Mouse (Mus musculus) stomach, postnatal 0 days (tissue): ENCODE results near the gene Atp5g2. TPM values are rescaled to one million over a fixed set of nuclear protein-coding genes. Genes with fewer than 3 reads are reported as not detected.

Source experiments
- ATAC-seq: fragments of 200-750 bp; cut with Nextera tagmentation; 2 replicates; pipeline ENCODE4 v1.8.0; 2017; ENCODE audit not compliant: low FRiP score, low TSS enrichment
- DNase-seq: peaks from one replicate; pipeline ENCODE4 v3.0.0-alpha.2; 2016; ENCODE audit warnings: low spot score
- H3K27ac ChIP-seq: fragments of 300-500 bp; sonication (generic); replicated peaks from 2 replicates; pipeline ENCODE4 v1.5.1; 2014; ENCODE audit warnings: mild to moderate bottlenecking, control low read depth
- H3K27me3 ChIP-seq: fragments of 300-500 bp; sonication (generic); 2 replicates; pipeline ENCODE4 v1.6.1; 2014; ENCODE audit warnings: low read length; ENCODE audit not compliant: control insufficient read depth, insufficient read depth
- H3K36me3 ChIP-seq: fragments of 300-500 bp; sonication (generic); 2 replicates; pipeline ENCODE4 v1.6.1; 2014; ENCODE audit warnings: low read length, mixed read lengths; ENCODE audit not compliant: control insufficient read depth, insufficient read depth
- H3K4me1 ChIP-seq: fragments of 300-500 bp; sonication (generic); replicated peaks from 2 replicates; pipeline ENCODE4 v1.6.1; 2014; ENCODE audit warnings: antibody characterized with exemption; ENCODE audit not compliant: control insufficient read depth, insufficient read depth
- H3K4me2 ChIP-seq: fragments of 300-500 bp; sonication (generic); replicated peaks from 2 replicates; pipeline ENCODE4 v1.6.1; 2014; ENCODE audit warnings: low read depth, mild to moderate bottlenecking, control low read depth, moderate library complexity
- H3K4me3 ChIP-seq: fragments of 300-500 bp; sonication (generic); 2 replicates; pipeline ENCODE4 v1.5.1; 2014; ENCODE audit warnings: low read depth, low read length, control low read depth
- H3K9ac ChIP-seq: fragments of 300-500 bp; sonication (generic); 2 replicates; pipeline ENCODE4 v1.6.1; 2014; ENCODE audit warnings: mild to moderate bottlenecking, low read length, control low read depth, mixed read lengths
- H3K9me3 ChIP-seq: fragments of 300-500 bp; sonication (generic); 2 replicates; pipeline ENCODE4 v1.6.1; 2016; ENCODE audit warnings: low read length; ENCODE audit not compliant: control insufficient read depth
- CTCF ChIP-seq: IDR thresholded peaks from 2 replicates; pipeline ENCODE4 v1.5.1; 2016; ENCODE audit warnings: antibody characterized with exemption, low read depth, mild to moderate bottlenecking, moderate library complexity
- EP300 ChIP-seq: optimal IDR thresholded peaks from 2 replicates; pipeline ENCODE3; 2016; ENCODE audit warnings: antibody characterized with exemption
- WGBS: fragments of 180-500 bp; shearing (Covaris S2); extraction: QIAGEN DNeasy Blood & Tissue Kit; methylation state at CpG from one replicate; pipeline ENCODE4 v1.1.7; 2014; 5-methylcytosine and 5-hydroxymethylcytosine counted together
- microRNA counts: library from miRNA; unstranded; fragments of <30 nt; microRNA quantifications from one replicate; lab custom pipeline; 2015
- microRNA-seq: library from miRNA; unstranded; fragments of <30 nt; microRNA quantifications from one replicate; pipeline ENCODE4, GENCODE M21; 2016
- polyA plus RNA-seq: library from polyadenylated mRNA; unstranded; fragments of >200 nt; fragmentation: Nextera tagmentation; extraction: Ambion mirVana; gene quantifications from 2 replicates; pipeline ENCODE4 v1.2.1, GENCODE M21; 2015

Atp5g2 gene
- polyA plus RNA-seq, 1 experiment from 2014 or later = 71.4 TPM

DNA sequence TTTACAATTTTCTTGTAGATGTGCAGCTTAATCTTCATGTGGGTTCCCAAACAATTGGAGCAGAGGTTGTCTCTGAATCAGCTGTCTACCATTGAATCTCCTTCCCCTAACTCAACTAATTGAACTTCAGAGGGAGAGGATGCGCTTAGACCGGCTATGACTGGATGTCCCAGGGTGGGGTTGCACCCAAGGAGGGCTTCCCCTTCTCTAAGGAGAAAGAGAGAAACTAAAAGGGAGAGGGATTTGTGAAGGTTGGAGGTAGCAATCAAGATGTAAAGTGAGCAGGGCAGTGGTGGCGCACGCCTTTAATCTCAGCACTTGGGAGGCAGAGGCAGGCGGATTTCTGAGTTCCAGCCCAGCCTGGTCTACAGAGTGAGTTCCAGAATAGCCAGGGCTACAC is 52.7 kb downstream of the Atp5g2 start:
- WGBS = 97% methylated on average over 5 of the region's 5 CpGs
- no peak overlapping the region for H3K4me2 ChIP-seq
- ATAC-seq = no peak

GRCm38 (mm10) chr15:102617654-102618053 is 54.5 kb downstream of the Atp5g2 start:
- 88% methylated on average over 1 of the region's 1 CpGs for WGBS
- no peaks in the 10 kb centered on the region for H3K9me3 ChIP-seq
- DNase-seq (no peak), ATAC-seq (no peak)
- H3K9ac ChIP-seq = no peak overlapping the region
- no peak overlapping the region for H3K4me2 ChIP-seq
- H3K36me3 ChIP-seq = no peaks in the 10 kb centered on the region; the same call in 1 of the 2 replicates
- H3K4me3 ChIP-seq = no peak overlapping the region
- TF ChIP-seq EP300 = no peak
- no peak for TF ChIP-seq CTCF
- H3K4me1 ChIP-seq = no peaks in the 10 kb centered on the region
- H3K27ac ChIP-seq = no peak overlapping the region
- no peaks in the 10 kb centered on the region for H3K27me3 ChIP-seq

More for the DNA sequence above, 52.7 kb downstream of the Atp5g2 start:
- H3K27ac ChIP-seq = no peak overlapping the region
- H3K4me1 ChIP-seq = no peaks in the 10 kb centered on the region
- TF ChIP-seq EP300 (no peak), CTCF (no peak)
- no peaks in the 10 kb centered on the region for H3K9me3 ChIP-seq
- no peaks in the 10 kb centered on the region; the same call in 1 of the 2 replicates for H3K36me3 ChIP-seq
- H3K27me3 ChIP-seq = no peaks in the 10 kb centered on the region
- DNase-seq = no peak
- H3K4me3 ChIP-seq = no peak overlapping the region
- H3K9ac ChIP-seq = no peak overlapping the region

DNA sequence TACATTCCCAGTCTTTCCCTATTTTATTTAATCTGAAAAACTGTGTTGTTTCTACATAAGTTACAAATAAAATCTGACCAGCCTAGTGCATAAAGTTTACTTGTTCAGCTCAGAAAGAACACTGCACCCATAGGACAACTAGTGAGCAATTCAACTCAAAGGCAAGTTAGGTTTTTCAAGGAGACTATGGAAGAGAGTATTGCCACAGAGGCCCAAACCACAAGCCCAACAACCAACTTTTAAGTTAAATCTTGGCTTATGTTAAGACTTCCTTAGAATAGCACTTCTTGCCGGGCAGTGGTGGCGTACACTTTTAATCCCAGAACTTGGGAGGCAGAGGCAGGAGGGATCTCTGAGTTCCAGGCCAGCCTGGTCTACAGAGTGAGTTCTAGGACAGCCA is 56.0 kb downstream of the Atp5g2 start:
- Histone ChIP-seq H3K4me1 (no peaks in the 10 kb centered on the region), H3K27ac (no peak overlapping the region), H3K4me3 (no peak overlapping the region), H3K36me3 (no peaks in the 10 kb centered on the region; the same call in 1 of the 2 replicates), H3K9me3 (no peaks in the 10 kb centered on the region), H3K4me2 (no peak overlapping the region), H3K27me3 (no peaks in the 10 kb centered on the region), H3K9ac (no peak overlapping the region)
- no peak for ATAC-seq
- DNase-seq = no peak
- WGBS = 87% methylated on average over 2 of the region's 2 CpGs
- TF ChIP-seq EP300 = no peak
- TF ChIP-seq CTCF = no peak

GRCm38 (mm10) chr15:102614224-102614623 is 57.9 kb downstream of the Atp5g2 start:
- Histone ChIP-seq H3K9ac (no peak overlapping the region), H3K27me3 (no peaks in the 10 kb centered on the region), H3K4me2 (no peak overlapping the region), H3K4me3 (no peak overlapping the region), H3K27ac (no peak overlapping the region), H3K9me3 (no peaks in the 10 kb centered on the region), H3K4me1 (no peaks in the 10 kb centered on the region), H3K36me3 (no peaks in the 10 kb centered on the region; the same call in 1 of the 2 replicates)
- TF ChIP-seq EP300 (no peak), CTCF (no peak)
- no peak for DNase-seq
- no peak for ATAC-seq

GRCm38 (mm10) chr15:102612966-102613365 is 59.2 kb downstream of the Atp5g2 start:
- H3K4me2 ChIP-seq = no peak overlapping the region

More at GRCm38 (mm10) chr15:102612966-102613365, 59.2 kb downstream of the Atp5g2 start:
- DNase-seq (no peak), ATAC-seq (no peak)
- Histone ChIP-seq H3K4me3 (no peak overlapping the region), H3K9me3 (no peaks in the 10 kb centered on the region), H3K36me3 (no peaks in the 10 kb centered on the region; the same call in 1 of the 2 replicates), H3K27me3 (no peaks in the 10 kb centered on the region), H3K9ac (no peak overlapping the region), H3K27ac (no peak overlapping the region), H3K4me1 (no peaks in the 10 kb centered on the region)
- peak; percentile 57 for TF ChIP-seq CTCF
- TF ChIP-seq EP300 = no peak

MicroRNAs encoded within 50 kb of the gene (microRNA counts, 519-probe panel; counts per million panel counts)
- microRNA mmu-miR-688 (lab: Ali Mortazavi, UCI) = not detected

Small RNA genes lying within 50 kb of the gene (microRNA-seq; reads per million reads assigned to microRNA genes)
- gene Mir688 = not detected

Other genes starting within 250 kb of the Atp5g2 start
- gene Amhr2, start 227.0 kb downstream of the Atp5g2 start, polyA plus RNA-seq = 0.42 and 0.80 TPM in 2 replicates
- 339 and 365 TPM in 2 replicates for gene Prr13, start 213.3 kb downstream of the Atp5g2 start, polyA plus RNA-seq
- 90.7 and 96.2 TPM in 2 replicates for gene Pcbp2, start 201.8 kb downstream of the Atp5g2 start, polyA plus RNA-seq
- gene Gm10337, start 168.6 kb downstream of the Atp5g2 start, polyA plus RNA-seq = not detected in 2 replicates
- gene Map3k12, start 155.3 kb downstream of the Atp5g2 start, polyA plus RNA-seq = 3.3 and 3.9 TPM in 2 replicates
- gene Tarbp2, start 154.2 kb downstream of the Atp5g2 start, polyA plus RNA-seq = 41.7 and 44.3 TPM in 2 replicates
- gene Npff, start 147.4 kb downstream of the Atp5g2 start, polyA plus RNA-seq = 1.1 and 1.3 TPM in 2 replicates
- gene Gm28047, start 47.3 kb downstream of the Atp5g2 start, polyA plus RNA-seq = not detected in 2 replicates
- 17.0 and 17.3 TPM in 2 replicates for gene Atf7, start 46.9 kb downstream of the Atp5g2 start, polyA plus RNA-seq
- 25.5 and 27.6 TPM in 2 replicates for gene Calcoco1, start 49.8 kb upstream of the Atp5g2 start, polyA plus RNA-seq
- 0.05 TPM in 1 of 2 replicates, not detected in the other for gene Hoxc13, start 248.8 kb upstream of the Atp5g2 start, polyA plus RNA-seq